In the genomic region with DNA sequence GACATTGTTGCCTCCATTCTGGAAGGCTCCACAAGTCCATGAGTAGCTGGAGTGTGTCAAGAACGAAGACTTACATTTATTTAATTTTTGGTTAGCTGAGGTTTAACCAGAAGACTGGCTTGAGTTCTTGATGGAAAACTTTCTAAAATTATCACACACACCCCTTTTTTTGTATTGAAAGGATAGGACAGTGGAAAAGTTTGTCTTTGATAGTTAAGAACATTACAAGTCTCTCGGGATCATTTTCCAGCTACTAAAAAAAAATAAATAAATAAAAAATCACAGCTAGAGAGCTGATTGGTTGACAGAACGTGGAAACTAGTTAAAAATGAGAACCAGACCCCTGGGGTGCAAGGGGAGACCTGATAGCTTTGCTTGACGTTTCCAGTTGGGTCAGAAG, we compare ENCODE assay signal across 19 mouse cellular contexts.
DNase-seq lines count a peak whose midpoint lies in the region; ATAC-seq and TF ChIP-seq lines count a peak whose summit lies in the region.
"Had no signal": no experiment of that assay in that cellular context is flagged by ENCODE, and none has a peak within 500 bp of the region (broad histone marks: within the 10 kb centered on the region; RNA-seq: fewer than 3 reads in every experiment).

No protein-coding gene starts in this region.

- DNase-seq in kidney, adult 8-10 months, result no peak
- peak; percentile 62 for DNase-seq in midbrain, embryonic 11.5 days (ENCODE audit: low spot score, missing footprints)
- no peak for DNase-seq in midbrain, embryonic 10.5 days (ENCODE audit: low spot score)
- no peak for DNase-seq in limb, embryonic 14.5 days (ENCODE audit: low spot score)
- DNase-seq in natural killer cell, adult 2 months (ENCODE audit: low spot score in 2 of 2), result no peak
- DNase-seq: adrenal gland, postnatal 14 days; cerebellum, adult 11-12 months; cerebellum, postnatal 36 days; kidney, adult 9 months; layer of hippocampus, adult 9-11 months; retina, postnatal 1 day; right cerebral cortex, postnatal 4 days; thymus, adult 2 months had no signal

- no peak overlapping the region for H3K4me3 ChIP-seq in kidney, embryonic 14.5 days (ENCODE audit: low read length)
- H3K4me3 ChIP-seq in midbrain, embryonic 11.5 days (ENCODE audit: low read depth, low read length), result no peak overlapping the region
- H3K4me3 ChIP-seq in midbrain, embryonic 10.5 days, result no peak overlapping the region
- H3K4me3 ChIP-seq in limb, embryonic 14.5 days (replicated peaks; ENCODE audit: low read length), result no peak overlapping the region
- H3K4me3 ChIP-seq: hindbrain, embryonic 12.5 days; liver, embryonic 15.5 days; midbrain, embryonic 15.5 days had no signal

- H3K9ac ChIP-seq in kidney, embryonic 14.5 days (ENCODE audit: low read depth, low read length), result no peak overlapping the region
- H3K9ac ChIP-seq in midbrain, embryonic 11.5 days (ENCODE audit: low read length), result no peak overlapping the region
- H3K9ac ChIP-seq in limb, embryonic 14.5 days (ENCODE audit: low read depth, low read length, severe bottlenecking), result no peak overlapping the region
- H3K9ac ChIP-seq: hindbrain, embryonic 12.5 days; liver, embryonic 15.5 days; midbrain, embryonic 15.5 days had no signal

- TF ChIP-seq POLR2A in limb, embryonic 14.5 days (IDR thresholded peaks at IDR 0.05; ENCODE audit: borderline replicate concordance, extremely low read depth, insufficient read depth, insufficient read length), result no peak

- H3K9me3 ChIP-seq in kidney, embryonic 14.5 days (ENCODE audit: control insufficient read depth, low read length), result no peaks in the 10 kb centered on the region
- no peaks in the 10 kb centered on the region for H3K9me3 ChIP-seq in midbrain, embryonic 11.5 days (ENCODE audit: control insufficient read depth, low read length)
- H3K9me3 ChIP-seq in midbrain, embryonic 10.5 days (replicated peaks), result no peaks in the 10 kb centered on the region
- H3K9me3 ChIP-seq in limb, embryonic 14.5 days (ENCODE audit: control insufficient read depth, low read length), result no peaks in the 10 kb centered on the region
- H3K9me3 ChIP-seq: hindbrain, embryonic 12.5 days; liver, embryonic 15.5 days; midbrain, embryonic 15.5 days had no signal

- H3K27ac ChIP-seq in kidney, embryonic 14.5 days (ENCODE audit: low read depth, low read length), result peak overlapping the region; percentile 82; the same call in 1 of the 2 replicates
- H3K27ac ChIP-seq in midbrain, embryonic 11.5 days (ENCODE audit: low read depth, low read length), result no peak overlapping the region
- no peak overlapping the region for H3K27ac ChIP-seq in midbrain, embryonic 10.5 days (replicated peaks)
- H3K27ac ChIP-seq in limb, embryonic 14.5 days (replicated peaks; ENCODE audit: low read depth, low read length), result 0 out of 2 replicates have a peak overlapping the region, but pooled peaks have one; percentile 4
- H3K27ac ChIP-seq: hindbrain, embryonic 12.5 days; liver, embryonic 15.5 days; midbrain, embryonic 15.5 days had no signal

- ATAC-seq in kidney, embryonic 14.5 days (ENCODE audit: low FRiP score, low TSS enrichment), result no peak
- no peak for ATAC-seq in midbrain, embryonic 11.5 days (ENCODE audit: low FRiP score)
- ATAC-seq in limb, embryonic 14.5 days (ENCODE audit: low FRiP score, low read depth), result no peak
- ATAC-seq in inflammation-experienced regulatory T-cells, adult 6 months, result no peak
- ATAC-seq: forebrain, embryonic 16.5 days; midbrain, embryonic 15.5 days had no signal

- H3K4me2 ChIP-seq in kidney, embryonic 14.5 days (replicated peaks; ENCODE audit: low read depth, low read length), result no peak overlapping the region
- no peak overlapping the region for H3K4me2 ChIP-seq in midbrain, embryonic 11.5 days
- H3K4me2 ChIP-seq in limb, embryonic 14.5 days (replicated peaks; ENCODE audit: low read depth, low read length, severe bottlenecking), result no peak overlapping the region
- H3K4me2 ChIP-seq: hindbrain, embryonic 12.5 days; liver, embryonic 15.5 days; midbrain, embryonic 15.5 days had no signal

- H3K27me3 ChIP-seq in kidney, embryonic 14.5 days (ENCODE audit: control insufficient read depth, insufficient read depth, low read length), result no peaks in the 10 kb centered on the region
- H3K27me3 ChIP-seq in midbrain, embryonic 11.5 days (ENCODE audit: control insufficient read depth, insufficient read depth, low read length), result no peaks in the 10 kb centered on the region
- no peaks in the 10 kb centered on the region for H3K27me3 ChIP-seq in midbrain, embryonic 10.5 days (ENCODE audit: low read depth, poor library complexity, severe bottlenecking)
- H3K27me3 ChIP-seq in limb, embryonic 14.5 days (ENCODE audit: control insufficient read depth, insufficient read depth, low read length), result 0 out of 2 replicates have a peak, but pooled peaks cover 3% of the 10 kb centered on the region
- H3K27me3 ChIP-seq: hindbrain, embryonic 12.5 days; liver, embryonic 15.5 days; midbrain, embryonic 15.5 days had no signal

- WGBS in kidney, embryonic 14.5 days, result 54% methylated on average over 4 of the region's 4 CpGs
- 73% methylated on average over 4 of the region's 4 CpGs for WGBS in midbrain, embryonic 11.5 days
- 66% methylated on average over 4 of the region's 4 CpGs for WGBS in midbrain, embryonic 10.5 days
- 42% methylated on average over 4 of the region's 4 CpGs for WGBS in limb, embryonic 14.5 days

- H3K36me3 ChIP-seq in kidney, embryonic 14.5 days (ENCODE audit: control insufficient read depth, insufficient read depth, low read length), result no peaks in the 10 kb centered on the region
- H3K36me3 ChIP-seq in midbrain, embryonic 11.5 days (ENCODE audit: control insufficient read depth, insufficient read depth, low read length), result no peaks in the 10 kb centered on the region
- H3K36me3 ChIP-seq in midbrain, embryonic 10.5 days, result no peaks in the 10 kb centered on the region
- H3K36me3 ChIP-seq in limb, embryonic 14.5 days (ENCODE audit: control insufficient read depth, insufficient read depth, low read length), result no peaks in the 10 kb centered on the region
- H3K36me3 ChIP-seq: hindbrain, embryonic 12.5 days; liver, embryonic 15.5 days; midbrain, embryonic 15.5 days had no signal

- peaks cover 8% of the 10 kb centered on the region; the same call in 1 of the 2 replicates for H3K4me1 ChIP-seq in kidney, embryonic 14.5 days (ENCODE audit: control insufficient read depth, insufficient read depth, low read length)
- no peaks in the 10 kb centered on the region for H3K4me1 ChIP-seq in midbrain, embryonic 11.5 days (ENCODE audit: control insufficient read depth, insufficient read depth, low read length)
- H3K4me1 ChIP-seq in midbrain, embryonic 10.5 days, result no peaks in the 10 kb centered on the region
- peaks cover 11% of the 10 kb centered on the region for H3K4me1 ChIP-seq in limb, embryonic 14.5 days (ENCODE audit: control insufficient read depth, insufficient read depth, low read length)
- H3K4me1 ChIP-seq: hindbrain, embryonic 12.5 days; liver, embryonic 15.5 days; midbrain, embryonic 15.5 days had no signal

Comparison
In these comparisons a context has a peak if more than half of its experiments do, and no peak if none do; other contexts are left out.
1. H3K27ac ChIP-seq: peak in kidney, embryonic 14.5 days (single experiment) and limb, embryonic 14.5 days (single experiment); none in midbrain, embryonic 11.5 days (single experiment) and midbrain, embryonic 10.5 days (single experiment).